Mouse (Mus musculus) MEL (cell line): Measurements from ENCODE around the gene Nkx2-3.

Experiments
- POLR2A ChIP-seq, 2 experiments: IDR thresholded peaks; 2 replicates each; pipeline ENCODE4 v1.6.1; 2011 to 2012; ENCODE audit warnings: low read length in 2 of 2, mild to moderate bottlenecking in 2 of 2, control low read depth in 1 of 2, improper control_type of control experiment in 1 of 2, low read depth in 1 of 2, moderate library complexity in 1 of 2; ENCODE audit not compliant: control insufficient read depth in 1 of 2, insufficient read depth in 1 of 2, poor library complexity in 1 of 2
- USF2 ChIP-seq, 2 experiments: IDR thresholded peaks; 2 replicates each; pipeline ENCODE4 v1.6.1; 2011 to 2012; ENCODE audit warnings: improper control_type of control experiment in 2 of 2, low read length in 2 of 2, borderline replicate concordance in 1 of 2, inconsistent platforms in 1 of 2, low read depth in 1 of 2, mild to moderate bottlenecking in 1 of 2; ENCODE audit not compliant: insufficient read depth in 1 of 2

DNA sequence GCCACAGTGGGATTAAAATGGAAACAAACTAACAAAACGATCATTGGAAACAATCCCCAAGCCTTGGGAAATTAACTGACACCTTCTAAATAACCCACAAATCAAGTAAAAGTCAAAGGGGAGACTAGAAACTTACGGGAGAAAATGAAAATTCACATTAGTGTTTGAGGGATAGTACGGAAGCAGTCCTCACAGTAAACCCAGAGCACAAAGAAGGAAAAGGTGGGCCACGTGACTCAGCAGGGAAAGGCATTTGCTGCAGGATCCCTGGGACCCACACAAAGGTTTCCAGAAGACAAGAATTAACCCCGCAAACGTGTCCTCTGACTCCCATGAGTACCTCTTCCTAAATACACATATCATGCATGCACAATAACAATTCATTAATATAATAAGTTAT is 43.0 kb upstream of the Nkx2-3 start:
- TF ChIP-seq USF2 (IDR thresholded peaks at IDR 0.05; ENCODE audit: borderline replicate concordance in 1 of 2, insufficient read depth in 1 of 2, low read depth in 1 of 2, low read length in 2 of 2) (no peak), POLR2A (IDR thresholded peaks at IDR 0.05; ENCODE audit: control insufficient read depth in 1 of 2, insufficient read depth in 1 of 2, low read depth in 1 of 2, low read length in 2 of 2, poor library complexity in 1 of 2) (no peak)
